Mouse (Mus musculus) lung, embryonic 16.5 days (tissue): Measurements from ENCODE around the gene Ntrk1. TPM values are rescaled to one million over a fixed set of nuclear protein-coding genes. Genes with fewer than 3 reads are reported as not detected.

ENCODE experiments used
- ATAC-seq: fragments of 200-750 bp; cut with Nextera tagmentation; 2 replicates; pipeline ENCODE4 v1.8.0; 2017; ENCODE audit warnings: low read depth, mild to moderate bottlenecking, moderate library complexity
- H3K27ac ChIP-seq: fragments of 300-500 bp; sonication (generic); 2 replicates; pipeline ENCODE4 v1.5.1; 2014; ENCODE audit warnings: mild to moderate bottlenecking, control low read depth, low read length
- H3K27me3 ChIP-seq: fragments of 300-500 bp; sonication (generic); 2 replicates; pipeline ENCODE4 v1.6.1; 2014; ENCODE audit warnings: low read depth, low read length, mixed read lengths; ENCODE audit not compliant: control insufficient read depth, insufficient read depth
- H3K36me3 ChIP-seq: fragments of 300-500 bp; sonication (generic); 2 replicates; pipeline ENCODE4 v1.6.1; 2014; ENCODE audit warnings: low read length; ENCODE audit not compliant: control insufficient read depth, insufficient read depth
- H3K4me1 ChIP-seq: fragments of 300-500 bp; sonication (generic); replicated peaks from 2 replicates; pipeline ENCODE4 v1.6.1; 2014; ENCODE audit warnings: low read length, mixed read lengths; ENCODE audit not compliant: control insufficient read depth, insufficient read depth
- H3K4me2 ChIP-seq: fragments of 300-500 bp; sonication (generic); 2 replicates; pipeline ENCODE4 v1.6.1; 2014; ENCODE audit warnings: low read depth, low read length, control low read depth
- H3K4me3 ChIP-seq: fragments of 300-500 bp; sonication (generic); 2 replicates; pipeline ENCODE4 v1.5.1; 2014; ENCODE audit warnings: mild to moderate bottlenecking, low read length, control low read depth
- H3K9ac ChIP-seq: fragments of 300-500 bp; sonication (generic); 2 replicates; pipeline ENCODE4 v1.6.1; 2014; ENCODE audit warnings: low read length, control low read depth
- H3K9me3 ChIP-seq: fragments of 300-500 bp; sonication (generic); 2 replicates; pipeline ENCODE4 v1.6.1; 2016; ENCODE audit warnings: low read length; ENCODE audit not compliant: control insufficient read depth
- WGBS: fragments of 180-500 bp; shearing (Covaris S2); extraction: QIAGEN DNeasy Blood & Tissue Kit; methylation state at CpG from one replicate; pipeline ENCODE4 v1.1.7; 2014; 5-methylcytosine and 5-hydroxymethylcytosine counted together
- polyA plus RNA-seq: library from polyadenylated mRNA; unstranded; fragments of >200 nt; fragmentation: Nextera tagmentation; extraction: Ambion mirVana; gene quantifications from 2 replicates; pipeline ENCODE4 v1.2.1, GENCODE M21; 2015

Ntrk1 gene
- polyA plus RNA-seq, 1 experiment from 2014 or later, result 1.5 TPM

- H3K4me3 ChIP-seq, result peak overlapping the region; percentile 23
- H3K9me3 ChIP-seq, result no peaks in the 10 kb centered on the region
- H3K27me3 ChIP-seq, result no peaks in the 10 kb centered on the region
- ATAC-seq, result peak; percentile 32
- peak overlapping the region; percentile 56 for H3K9ac ChIP-seq
- 10% methylated on average over 10 of the region's 10 CpGs for WGBS
- H3K27ac ChIP-seq, result peak overlapping the region; percentile 97
- H3K4me1 ChIP-seq, result peaks cover 57% of the 10 kb centered on the region
- no peaks in the 10 kb centered on the region for H3K36me3 ChIP-seq
- peak overlapping the region; percentile 48 for H3K4me2 ChIP-seq
Observed at GRCm38 (mm10) chr3:87764506-87764905, 30.5 kb downstream of the Ntrk1 start.

GRCm38 (mm10) chr3:87763683-87764289, 31.2 kb downstream of the Ntrk1 start:
- WGBS, result 14% methylated on average over 15 of the region's 15 CpGs
- ATAC-seq, result peak; percentile 71
- peak overlapping the region; percentile 23 for H3K4me3 ChIP-seq
- no peaks in the 10 kb centered on the region for H3K9me3 ChIP-seq
- H3K9ac ChIP-seq, result peak overlapping the region; percentile 56
- peaks cover 58% of the 10 kb centered on the region for H3K4me1 ChIP-seq
- H3K4me2 ChIP-seq, result peak overlapping the region; percentile 48
- peak overlapping the region; percentile 97 for H3K27ac ChIP-seq
- H3K27me3 ChIP-seq, result no peaks in the 10 kb centered on the region
- no peaks in the 10 kb centered on the region for H3K36me3 ChIP-seq

GRCm38 (mm10) chr3:87763202-87763601, 31.8 kb downstream of the Ntrk1 start:
- Histone ChIP-seq H3K4me2 (peak overlapping the region; percentile 48), H3K27me3 (no peaks in the 10 kb centered on the region), H3K9ac (peak overlapping the region; percentile 56), H3K4me1 (peaks cover 60% of the 10 kb centered on the region), H3K36me3 (no peaks in the 10 kb centered on the region), H3K9me3 (no peaks in the 10 kb centered on the region), H3K4me3 (peak overlapping the region; percentile 11), H3K27ac (peak overlapping the region; percentile 97)
- 26% methylated on average over 4 of the region's 4 CpGs for WGBS
- ATAC-seq, result no peak

- no peak overlapping the region for H3K4me2 ChIP-seq
- no peak for ATAC-seq
- H3K27ac ChIP-seq, result no peak overlapping the region
- H3K9ac ChIP-seq, result no peak overlapping the region; the same call in 1 of the 2 replicates
- H3K27me3 ChIP-seq, result no peaks in the 10 kb centered on the region
- H3K9me3 ChIP-seq, result no peaks in the 10 kb centered on the region
- H3K4me3 ChIP-seq, result no peak overlapping the region
- no peaks in the 10 kb centered on the region for H3K36me3 ChIP-seq
- 59% methylated on average over 20 of the region's 20 CpGs for WGBS
- H3K4me1 ChIP-seq, result peaks cover 45% of the 10 kb centered on the region
Observed at GRCm38 (mm10) chr3:87761408-87762375, 33.3 kb downstream of the Ntrk1 start.

- no peaks in the 10 kb centered on the region for H3K36me3 ChIP-seq
- no peak overlapping the region for H3K4me2 ChIP-seq
- no peaks in the 10 kb centered on the region for H3K27me3 ChIP-seq
- H3K9ac ChIP-seq, result no peak overlapping the region
- 37% methylated on average over 4 of the region's 5 CpGs for WGBS
- H3K4me3 ChIP-seq, result no peak overlapping the region
- H3K9me3 ChIP-seq, result no peaks in the 10 kb centered on the region
- H3K27ac ChIP-seq, result no peak overlapping the region
- no peak for ATAC-seq
- H3K4me1 ChIP-seq, result peaks cover 24% of the 10 kb centered on the region
Observed at GRCm38 (mm10) chr3:87758641-87759040, 36.3 kb downstream of the Ntrk1 start.

- WGBS, result 49% methylated on average over 20 of the region's 20 CpGs
- Histone ChIP-seq H3K36me3 (no peaks in the 10 kb centered on the region; the same call in 1 of the 2 replicates), H3K27ac (no peak overlapping the region), H3K4me3 (no peak overlapping the region), H3K9ac (no peak overlapping the region), H3K27me3 (no peaks in the 10 kb centered on the region), H3K9me3 (no peaks in the 10 kb centered on the region), H3K4me1 (peaks cover 8% of the 10 kb centered on the region), H3K4me2 (no peak overlapping the region; the same call in 1 of the 2 replicates)
- ATAC-seq, result 0 out of 2 replicates have a peak, but pooled peaks have one; percentile 21
Observed at GRCm38 (mm10) chr3:87756488-87756887, 38.5 kb downstream of the Ntrk1 start.

- peaks cover 4% of the 10 kb centered on the region; the same call in 1 of the 2 replicates for H3K36me3 ChIP-seq
- H3K4me3 ChIP-seq, result no peak overlapping the region
- H3K4me2 ChIP-seq, result peak overlapping the region; percentile 33; the same call in 1 of the 2 replicates
- H3K27me3 ChIP-seq, result no peaks in the 10 kb centered on the region
- 7% methylated on average over 24 of the region's 24 CpGs for WGBS
- no peaks in the 10 kb centered on the region for H3K9me3 ChIP-seq
- H3K27ac ChIP-seq, result no peak overlapping the region
- ATAC-seq, result peak; percentile 89
- peaks cover 6% of the 10 kb centered on the region; the same call in 1 of the 2 replicates for H3K4me1 ChIP-seq
- H3K9ac ChIP-seq, result 0 out of 2 replicates have a peak overlapping the region, but pooled peaks have one; percentile 8
Observed at GRCm38 (mm10) chr3:87755964-87756363, 39.0 kb downstream of the Ntrk1 start.

- WGBS, result 85% methylated on average over 13 of the region's 13 CpGs
- peaks cover 8% of the 10 kb centered on the region for H3K36me3 ChIP-seq
Observed at GRCm38 (mm10) chr3:87753829-87754228, 41.1 kb downstream of the Ntrk1 start.

GRCm38 (mm10) chr3:87752567-87752966, 42.4 kb downstream of the Ntrk1 start:
- Histone ChIP-seq H3K4me2 (no peak overlapping the region), H3K27ac (no peak overlapping the region), H3K36me3 (peaks cover 8% of the 10 kb centered on the region), H3K9ac (no peak overlapping the region), H3K4me1 (peaks cover 8% of the 10 kb centered on the region), H3K4me3 (no peak overlapping the region), H3K27me3 (no peaks in the 10 kb centered on the region), H3K9me3 (no peaks in the 10 kb centered on the region)
- no peak for ATAC-seq
- 89% methylated on average over 3 of the region's 3 CpGs for WGBS

More at GRCm38 (mm10) chr3:87753829-87754228, 41.1 kb downstream of the Ntrk1 start:
- Histone ChIP-seq H3K27me3 (no peaks in the 10 kb centered on the region), H3K4me2 (no peak overlapping the region), H3K9ac (no peak overlapping the region), H3K4me3 (no peak overlapping the region), H3K9me3 (no peaks in the 10 kb centered on the region), H3K27ac (no peak overlapping the region), H3K4me1 (peaks cover 6% of the 10 kb centered on the region; the same call in 1 of the 2 replicates)
- no peak for ATAC-seq
